Mouse (Mus musculus) limb, embryonic 14.5 days (tissue): ENCODE results near the gene Chrm5. TPM values are rescaled to one million over a fixed set of nuclear protein-coding genes. Genes with fewer than 3 reads are reported as not detected.

Source experiments
- ATAC-seq: fragments of 200-750 bp; cut with Nextera tagmentation; 2 replicates; pipeline ENCODE4 v1.8.0; 2017; ENCODE audit warnings: low read depth, moderate number of reproducible peaks, moderate TSS enrichment; ENCODE audit not compliant: low FRiP score
- DNase-seq: peaks from one replicate; pipeline ENCODE4 v3.0.0-alpha.2; 2015; ENCODE audit warnings: low spot score
- H3K27ac ChIP-seq: fragments of 300-500 bp; sonication (generic); replicated peaks from 2 replicates; pipeline ENCODE4 v1.5.1; 2014; ENCODE audit warnings: low read depth, mild to moderate bottlenecking, low read length, moderate library complexity, mixed read lengths
- H3K27me3 ChIP-seq: fragments of 300-500 bp; sonication (generic); 2 replicates; pipeline ENCODE4 v1.6.1; 2014; ENCODE audit warnings: low read length, mixed read lengths; ENCODE audit not compliant: control insufficient read depth, insufficient read depth
- H3K36me3 ChIP-seq: fragments of 300-500 bp; sonication (generic); 2 replicates; pipeline ENCODE4 v1.6.1; 2014; ENCODE audit warnings: mild to moderate bottlenecking, low read length, moderate library complexity, mixed read lengths; ENCODE audit not compliant: control insufficient read depth, insufficient read depth
- H3K4me1 ChIP-seq: fragments of 300-500 bp; sonication (generic); 2 replicates; pipeline ENCODE4 v1.6.1; 2014; ENCODE audit warnings: antibody characterized with exemption, low read length, mixed read lengths; ENCODE audit not compliant: control insufficient read depth, insufficient read depth
- H3K4me2 ChIP-seq: fragments of 300-500 bp; sonication (generic); replicated peaks from 2 replicates; pipeline ENCODE4 v1.6.1; 2014; ENCODE audit warnings: low read depth, mild to moderate bottlenecking, low read length, moderate library complexity; ENCODE audit not compliant: severe bottlenecking
- H3K4me3 ChIP-seq: fragments of 300-500 bp; sonication (generic); replicated peaks from 2 replicates; pipeline ENCODE4 v1.5.1; 2014; ENCODE audit warnings: low read length
- H3K9ac ChIP-seq: fragments of 300-500 bp; sonication (generic); 2 replicates; pipeline ENCODE4 v1.6.1; 2014; ENCODE audit warnings: mild to moderate bottlenecking, low read depth, low read length, moderate library complexity; ENCODE audit not compliant: severe bottlenecking
- H3K9me3 ChIP-seq: fragments of 300-500 bp; sonication (generic); 2 replicates; pipeline ENCODE4 v1.6.1; 2016; ENCODE audit warnings: low read length; ENCODE audit not compliant: control insufficient read depth
- POLR2A ChIP-seq: fragments of 200-500 bp; IDR thresholded peaks from 2 replicates; pipeline ENCODE4 v1.8.0; 2012; ENCODE audit warnings: inconsistent platforms, mild to moderate bottlenecking, moderate library complexity, borderline replicate concordance; ENCODE audit not compliant: insufficient read depth, insufficient read length; ENCODE audit errors: extremely low read depth
- WGBS: fragments of 180-500 bp; shearing (Covaris S2); extraction: QIAGEN DNeasy Blood & Tissue Kit; methylation state at CpG from one replicate; pipeline ENCODE4 v1.1.7; 2014; 5-methylcytosine and 5-hydroxymethylcytosine counted together
- polyA plus RNA-seq, 2 experiments: library from polyadenylated mRNA; depleted of rRNA in 1 of 2; stranded (reverse) in 1 of 2; unstranded in 1 of 2; fragments of >200 nt; fragmentation: Nextera tagmentation in 1 of 2; extraction: Ambion mirVana in 1 of 2; gene quantifications; 2 replicates each; pipeline versions ENCODE4 v1.2.1 to v1.2.3; 2012 to 2014

Chrm5 gene
- polyA plus RNA-seq, 2 experiments = not detected

DNA sequence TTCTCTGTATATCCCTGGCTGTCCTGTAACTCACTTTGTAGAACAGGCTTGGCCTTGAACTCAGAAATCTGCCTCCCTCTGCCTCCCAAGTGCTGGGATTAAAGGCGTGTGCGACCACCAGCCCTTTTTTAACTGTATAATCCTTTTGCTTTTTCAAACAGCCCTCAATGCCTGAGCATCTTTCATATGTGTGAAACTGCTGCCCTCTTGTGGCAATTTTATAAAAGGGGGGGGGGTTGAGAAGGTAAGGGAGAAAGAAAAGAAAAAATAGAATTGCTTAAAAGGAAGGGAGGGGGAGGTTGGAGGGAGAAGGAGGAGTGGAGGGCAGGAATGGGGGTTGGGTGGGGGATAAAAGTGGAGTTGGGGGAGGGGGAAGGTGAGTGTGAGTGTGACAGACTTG lies 995 bp upstream of the Chrm5 start:
- DNase-seq (peak; percentile 76), ATAC-seq (peak; percentile 73)

DNA sequence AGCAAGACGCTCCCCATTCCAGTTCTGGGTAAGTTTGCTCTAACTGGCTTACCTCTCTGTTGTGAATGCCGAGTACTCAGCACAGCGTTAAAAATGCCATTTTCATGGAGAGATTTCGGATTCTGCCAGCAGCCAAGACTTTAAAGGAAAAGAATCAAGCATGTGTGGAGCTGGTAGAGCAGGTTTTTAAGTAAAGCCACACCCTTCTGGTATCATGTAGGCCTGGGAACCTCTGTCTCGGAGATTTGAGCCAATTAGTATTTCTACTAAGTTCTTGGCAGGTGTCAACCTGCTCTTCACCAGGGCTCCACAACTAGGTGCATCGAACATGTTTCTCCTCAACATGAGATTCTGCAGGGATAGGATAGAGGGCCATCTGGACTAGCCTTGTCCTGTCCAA lies 4.0 kb downstream of the Chrm5 start:
- WGBS = 71% methylated on average over 6 of the region's 6 CpGs
- no peak overlapping the region for H3K4me3 ChIP-seq
- H3K27ac ChIP-seq = no peak overlapping the region
- TF ChIP-seq POLR2A = no peak
- no peaks in the 10 kb centered on the region for H3K36me3 ChIP-seq
- no peaks in the 10 kb centered on the region for H3K4me1 ChIP-seq
- no peak for ATAC-seq
- H3K27me3 ChIP-seq = no peaks in the 10 kb centered on the region
- H3K9me3 ChIP-seq = no peaks in the 10 kb centered on the region
- H3K9ac ChIP-seq = no peak overlapping the region
- no peak for DNase-seq
- H3K4me2 ChIP-seq = no peak overlapping the region

More for the DNA sequence above, 995 bp upstream of the Chrm5 start:
- Histone ChIP-seq H3K36me3 (no peaks in the 10 kb centered on the region), H3K4me3 (no peak overlapping the region), H3K9me3 (no peaks in the 10 kb centered on the region), H3K4me1 (no peaks in the 10 kb centered on the region), H3K9ac (no peak overlapping the region), H3K27ac (no peak overlapping the region), H3K27me3 (no peaks in the 10 kb centered on the region), H3K4me2 (no peak overlapping the region)
- 2% methylated on average over 2 of the region's 2 CpGs for WGBS
- TF ChIP-seq POLR2A = no peak

DNA sequence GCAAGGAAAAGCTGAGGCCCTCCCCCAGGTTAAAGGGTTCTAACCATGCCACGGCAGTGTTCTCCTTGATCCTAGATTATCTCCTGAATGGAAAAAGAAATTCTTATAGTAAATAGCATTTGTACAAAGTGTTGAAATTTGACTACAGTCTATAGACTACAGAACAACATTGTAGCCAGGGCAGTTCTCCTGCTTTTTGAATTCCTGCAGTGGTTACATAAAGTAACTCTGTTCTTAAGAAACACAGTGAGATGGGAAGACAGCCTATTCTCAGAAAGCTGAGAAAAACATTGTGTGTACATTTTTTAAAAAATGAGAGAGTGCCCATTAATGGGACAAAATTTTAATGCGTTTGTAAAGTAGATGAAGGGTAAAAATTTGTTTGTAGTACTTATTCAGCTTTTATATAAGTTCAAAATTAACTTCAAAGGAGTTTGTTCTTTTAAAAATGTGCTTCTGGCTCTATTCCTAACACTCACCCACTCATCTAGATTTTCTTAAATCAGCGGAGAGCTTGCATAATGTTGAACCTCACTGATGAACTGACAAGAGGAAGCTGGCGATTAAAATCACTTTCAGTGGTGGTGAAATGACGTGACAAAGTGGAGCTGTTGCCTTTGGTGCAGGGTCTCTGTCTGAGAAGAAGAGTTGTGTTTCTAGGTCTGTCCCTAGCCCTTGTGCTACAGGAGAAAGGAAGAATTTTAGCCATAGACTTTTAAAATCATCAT lies 5.4 kb downstream of the Chrm5 start:
- no peaks in the 10 kb centered on the region for H3K9me3 ChIP-seq
- H3K36me3 ChIP-seq = 0 out of 2 replicates have a peak, but pooled peaks cover under 1% of the 10 kb centered on the region
- 75% methylated on average over 5 of the region's 5 CpGs for WGBS
- H3K4me2 ChIP-seq = no peak overlapping the region
- no peak overlapping the region for H3K27ac ChIP-seq
- no peaks in the 10 kb centered on the region for H3K4me1 ChIP-seq
- no peaks in the 10 kb centered on the region for H3K27me3 ChIP-seq
- no peak for TF ChIP-seq POLR2A
- no peak for DNase-seq
- ATAC-seq = no peak
- H3K9ac ChIP-seq = no peak overlapping the region
- no peak overlapping the region for H3K4me3 ChIP-seq

DNA sequence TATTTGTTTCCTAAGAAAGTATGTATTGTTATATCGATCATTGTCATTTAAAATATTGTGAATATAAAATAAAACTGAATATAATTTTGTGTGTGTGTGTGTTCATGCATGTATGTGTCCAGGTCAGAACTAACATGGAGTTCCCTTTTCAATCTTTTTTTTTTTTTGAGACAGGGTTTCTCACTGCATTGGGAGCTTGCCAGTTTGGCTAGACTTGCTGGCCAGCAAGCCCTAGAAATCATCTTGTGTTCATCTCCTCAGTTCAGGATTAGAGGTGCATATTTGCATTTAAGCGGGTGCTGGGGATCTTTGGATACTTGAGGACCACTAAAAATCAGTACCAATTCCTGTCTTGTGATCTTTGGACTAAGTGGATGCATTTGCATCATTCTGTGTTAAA lies 8.5 kb downstream of the Chrm5 start:
- no peaks in the 10 kb centered on the region for H3K4me1 ChIP-seq
- no peak for TF ChIP-seq POLR2A
- ATAC-seq = no peak
- no peak overlapping the region for H3K27ac ChIP-seq
- no peaks in the 10 kb centered on the region for H3K27me3 ChIP-seq
- H3K4me3 ChIP-seq = no peak overlapping the region
- peaks cover 26% of the 10 kb centered on the region for H3K36me3 ChIP-seq
- DNase-seq = no peak
- H3K9ac ChIP-seq = no peak overlapping the region
- no peak overlapping the region for H3K4me2 ChIP-seq
- WGBS = 83% methylated on average over 2 of the region's 2 CpGs
- H3K9me3 ChIP-seq = no peaks in the 10 kb centered on the region

DNA sequence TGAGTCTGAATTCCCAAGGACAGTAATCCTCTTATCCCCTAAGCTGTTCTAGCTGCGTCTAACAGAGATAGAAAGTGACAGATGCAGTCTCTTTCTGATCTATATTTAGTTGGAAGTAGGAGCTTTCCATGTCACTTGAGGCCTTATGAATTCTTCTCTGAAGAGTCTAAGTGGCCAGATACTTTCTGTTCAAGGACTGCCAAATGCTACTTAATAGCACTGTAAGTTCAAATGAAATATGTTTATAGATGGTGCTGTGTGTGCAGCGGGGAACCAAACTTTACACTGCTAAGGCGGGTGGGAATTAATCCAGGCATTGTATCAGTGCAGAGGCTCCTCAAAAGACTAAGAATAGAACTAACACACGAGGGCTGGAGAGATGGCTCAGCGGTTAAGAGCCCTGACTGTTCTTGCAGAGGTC lies 9.6 kb downstream of the Chrm5 start:
- H3K9ac ChIP-seq = no peak overlapping the region
- H3K27me3 ChIP-seq = no peaks in the 10 kb centered on the region
- no peaks in the 10 kb centered on the region for H3K4me1 ChIP-seq
- DNase-seq (no peak), ATAC-seq (0 out of 2 replicates have a peak, but pooled peaks have one; percentile 23)
- peaks cover 37% of the 10 kb centered on the region for H3K36me3 ChIP-seq
- no peak for TF ChIP-seq POLR2A
- no peak overlapping the region for H3K4me3 ChIP-seq
- 77% methylated on average over 5 of the region's 5 CpGs for WGBS
- H3K9me3 ChIP-seq = no peaks in the 10 kb centered on the region
- H3K4me2 ChIP-seq = no peak overlapping the region
- H3K27ac ChIP-seq = no peak overlapping the region
